Mouse (Mus musculus) kidney, postnatal 14 days (tissue): ENCODE data around the gene Acyp2.
"Not testable (repeated sequence)": the region's sequence is repeated elsewhere in the genome, so short reads cannot be mapped to it uniquely, and the experiment has no call there.

Experiments
- DNase-seq: peaks from one replicate; pipeline ENCODE4 v3.0.0; 2022; ENCODE audit warnings: mixed read lengths

The Acyp2 gene

DNA sequence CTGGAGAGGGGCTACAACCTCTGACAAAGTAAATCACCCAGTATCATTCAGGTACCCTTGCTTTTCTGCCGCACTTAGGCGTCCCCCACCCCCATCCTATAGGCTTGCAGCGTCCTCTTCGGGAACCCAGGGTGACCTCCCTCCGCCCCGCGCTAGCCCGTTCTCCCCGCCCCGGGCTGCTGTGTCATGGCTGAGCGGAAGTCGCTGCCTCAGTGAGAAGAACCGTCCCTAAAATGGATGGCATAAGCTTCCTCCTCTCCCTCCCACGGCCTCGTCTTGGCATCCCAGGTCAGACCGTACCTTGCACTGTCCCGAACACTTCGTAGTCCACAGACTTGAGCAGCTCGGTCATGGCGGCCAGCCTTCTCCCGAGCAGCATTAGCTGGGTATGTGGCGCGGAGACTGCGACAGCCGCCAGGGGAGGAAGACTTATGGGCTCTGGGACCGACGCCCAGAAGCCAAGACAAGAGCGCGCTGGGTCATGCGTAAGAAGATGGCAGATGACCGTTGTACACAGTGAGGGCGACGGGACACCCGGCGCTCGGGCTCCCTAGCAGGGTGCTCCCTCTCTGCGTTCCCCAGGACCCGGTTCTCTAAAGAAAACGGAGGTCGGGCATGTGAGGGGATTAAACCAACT is at the start of gene Acyp2:
Acyp2 (minus strand) TSS at position 587 of the 637 bp plus-strand sequence.
- DNase-seq: peak; percentile 90

DNA sequence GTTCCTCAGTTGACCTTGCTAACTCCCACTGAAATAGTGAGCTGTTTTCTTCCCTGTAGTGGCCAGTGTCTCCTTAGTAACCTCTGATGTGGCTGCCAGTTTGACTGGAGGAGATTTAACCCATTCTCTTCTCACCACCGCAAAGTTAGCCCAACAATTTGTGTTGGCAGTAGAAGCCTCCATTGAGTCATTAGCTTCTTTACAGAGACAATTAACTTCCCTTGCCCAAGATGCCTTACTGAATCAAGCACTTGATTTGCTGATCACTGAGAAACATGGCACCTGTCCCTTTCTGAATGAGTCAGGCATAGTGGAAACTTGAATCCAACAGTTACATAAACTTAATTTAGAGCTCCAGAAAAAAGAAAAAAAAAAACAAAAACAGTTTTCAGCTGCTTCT is 40.0 kb upstream of the Acyp2 start:
- no peak for DNase-seq

DNA sequence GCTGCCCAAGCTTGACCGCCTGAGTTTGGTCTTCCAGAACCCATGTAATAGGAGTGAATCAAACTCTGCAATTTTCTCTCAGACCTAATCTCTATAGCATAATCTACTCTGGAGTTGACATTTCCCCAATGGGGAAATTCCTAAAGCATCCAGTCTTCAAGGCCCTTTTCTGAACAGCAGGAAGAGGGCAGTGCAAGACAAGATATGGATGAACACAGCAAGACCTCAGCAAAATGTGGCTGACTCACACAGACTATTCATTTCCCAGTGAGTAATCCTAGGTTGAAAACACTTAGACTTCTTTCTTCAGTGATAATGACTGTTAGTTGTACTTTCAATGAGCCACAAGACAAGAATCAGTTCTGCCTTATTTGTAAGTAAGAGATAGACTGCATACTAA is 26.7 kb upstream of the Acyp2 start:
- DNase-seq: peak; percentile 41

DNA sequence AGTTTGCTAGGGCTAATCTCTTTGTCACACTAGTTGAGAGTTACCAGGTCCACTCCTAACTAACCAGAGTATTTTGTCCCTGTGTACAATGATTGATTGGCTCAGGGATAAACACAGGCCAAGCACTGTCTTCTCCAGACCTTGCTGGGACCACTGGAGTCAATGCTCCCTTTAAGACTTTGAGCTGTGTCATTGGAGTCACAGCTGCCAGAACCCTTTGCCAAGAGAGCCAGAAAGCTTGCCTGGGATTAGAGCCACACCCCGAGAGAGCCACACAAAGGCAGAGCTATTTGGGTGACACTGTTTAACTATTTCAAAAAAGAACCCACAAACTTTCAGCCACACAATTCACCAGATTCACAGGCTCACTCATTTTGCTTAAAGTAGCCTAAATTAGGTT is 23.3 kb upstream of the Acyp2 start:
- DNase-seq: no peak

DNA sequence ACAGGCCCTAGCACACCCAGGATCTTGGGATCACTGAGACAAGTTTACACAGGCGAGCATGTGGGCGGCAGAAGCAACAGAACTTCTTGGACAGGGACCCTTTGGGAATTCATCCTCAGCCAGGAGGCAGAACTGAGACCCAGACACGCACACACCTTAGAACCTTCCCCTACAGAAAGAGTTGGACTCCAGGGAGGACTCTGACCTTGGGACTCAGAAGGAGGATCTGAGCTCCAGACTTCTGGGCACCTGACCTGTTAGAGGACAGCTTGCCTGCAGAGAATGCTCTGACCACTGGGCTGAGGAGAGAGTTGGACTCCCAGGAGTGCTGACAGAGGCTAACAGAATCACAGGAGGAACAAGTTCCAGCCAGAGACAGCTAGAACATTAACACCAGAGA is 13.6 kb upstream of the Acyp2 start:
- DNase-seq: peak; percentile 58

DNA sequence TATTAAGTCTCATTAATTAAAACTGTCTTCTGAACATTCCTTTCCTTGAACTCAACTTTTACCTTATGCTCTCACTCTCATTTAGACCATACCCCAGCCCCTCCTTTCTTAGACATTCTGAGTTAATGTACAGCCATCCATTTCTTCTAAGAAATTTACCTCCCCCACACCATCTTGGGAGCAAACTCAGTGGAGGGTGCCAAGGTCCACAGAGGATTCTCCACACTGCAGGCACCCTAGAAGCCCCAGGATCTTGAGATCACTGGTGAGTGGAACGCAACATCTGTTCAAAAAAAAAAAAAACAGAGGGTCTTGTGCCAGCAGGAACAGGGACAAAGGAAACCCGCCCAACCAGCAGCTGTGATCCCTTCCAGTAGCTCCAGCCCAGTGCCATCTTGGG is 13.2 kb upstream of the Acyp2 start:
- peak; percentile 50 for DNase-seq

DNA sequence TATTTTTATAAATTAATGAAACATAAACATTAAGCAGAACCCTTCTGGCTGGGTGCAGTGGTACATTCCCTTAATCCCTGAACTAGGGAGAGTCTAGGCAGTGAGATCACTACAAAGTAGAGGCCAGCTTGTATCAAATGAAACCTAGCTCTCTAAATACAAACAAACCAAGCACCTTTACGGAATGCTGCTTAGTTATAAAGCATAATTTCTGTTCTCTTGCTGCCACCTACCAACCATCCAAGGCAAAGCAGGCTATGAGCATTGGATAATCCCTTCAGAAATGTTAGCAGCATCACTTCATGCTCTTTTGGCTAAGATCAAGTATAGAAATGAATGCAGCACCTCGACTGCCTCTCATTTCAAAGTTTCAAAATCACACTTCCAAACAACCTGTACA is 7.7 kb upstream of the Acyp2 start:
- peak; percentile 55 for DNase-seq

DNA sequence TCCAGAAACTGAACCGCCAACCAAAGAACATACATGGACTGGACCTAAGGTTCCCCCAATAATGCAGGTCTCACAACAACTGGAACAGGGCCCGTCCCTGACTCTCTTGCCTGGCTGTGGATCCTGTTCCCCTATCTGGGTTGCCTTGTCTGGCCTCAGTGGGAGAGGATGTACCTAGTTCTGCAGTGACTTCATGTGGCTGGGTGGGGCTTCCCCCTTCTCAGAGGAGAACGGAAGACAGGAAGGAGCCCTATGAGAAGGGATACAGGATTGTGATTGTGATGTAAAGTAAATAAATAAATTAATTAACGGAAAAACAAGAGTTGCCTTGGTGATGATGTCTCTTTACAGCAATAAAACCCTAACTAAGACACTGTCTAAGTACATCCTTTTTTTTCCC is 6.7 kb upstream of the Acyp2 start:
- DNase-seq: no peak

DNA sequence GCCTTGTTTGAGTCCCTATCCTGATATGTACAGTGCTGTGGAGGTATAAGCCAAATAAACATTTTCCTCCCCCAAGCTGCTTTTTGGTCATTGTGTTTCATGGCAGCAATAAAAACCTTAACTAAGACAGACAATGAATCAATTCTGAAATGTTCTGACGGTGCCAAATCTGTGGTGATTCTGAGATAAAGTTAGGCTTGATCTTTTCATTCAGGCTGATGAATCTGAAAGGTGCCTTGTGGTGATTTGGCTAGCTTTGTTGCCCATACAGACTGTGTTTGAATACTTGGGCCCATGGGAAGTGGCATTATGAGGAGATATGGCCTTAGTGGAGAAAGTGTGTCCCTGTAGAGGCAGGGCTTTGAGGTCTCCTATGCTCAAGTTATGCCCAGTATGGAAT is 1.0 kb upstream of the Acyp2 start:
- DNase-seq: no peak

DNA sequence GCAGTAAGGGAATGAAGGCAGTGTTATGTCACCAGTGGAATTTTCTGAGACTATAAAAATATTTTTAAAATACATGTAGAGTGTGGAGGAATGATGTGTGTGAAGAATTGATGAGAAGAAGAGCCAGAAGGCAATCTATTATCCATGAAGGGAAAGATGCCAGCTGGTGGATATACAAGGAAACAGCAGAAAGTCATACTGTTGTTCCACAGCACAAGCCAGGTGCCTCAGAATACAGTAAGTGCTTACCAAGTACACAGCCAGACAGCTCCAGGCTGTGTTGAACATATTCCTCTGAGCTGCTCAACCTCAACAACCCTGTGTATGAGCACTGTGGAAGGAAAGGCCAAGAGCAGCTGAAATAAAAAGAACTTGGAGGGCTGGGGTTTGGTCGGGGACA is 13.7 kb downstream of the Acyp2 start:
- DNase-seq: no peak

DNA sequence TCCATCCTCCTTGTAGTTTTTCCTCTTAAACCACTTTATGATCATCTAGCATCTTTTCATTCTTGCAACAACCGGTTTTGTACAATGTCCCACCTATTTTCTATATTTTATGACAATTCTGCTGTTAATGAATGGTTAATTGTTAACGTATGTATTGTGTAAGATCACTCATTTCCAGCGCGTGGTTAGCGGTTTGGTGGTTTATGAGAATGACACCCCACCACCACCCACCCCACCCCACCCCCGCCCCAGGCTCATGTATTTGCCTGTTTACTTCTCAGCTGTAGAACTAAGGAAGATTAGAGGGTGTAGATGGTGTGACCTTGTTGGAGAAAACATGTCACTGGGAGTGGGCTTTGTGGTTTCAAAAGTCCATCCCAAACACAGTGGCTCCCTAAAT is 18.9 kb downstream of the Acyp2 start:
- no peak for DNase-seq

DNA sequence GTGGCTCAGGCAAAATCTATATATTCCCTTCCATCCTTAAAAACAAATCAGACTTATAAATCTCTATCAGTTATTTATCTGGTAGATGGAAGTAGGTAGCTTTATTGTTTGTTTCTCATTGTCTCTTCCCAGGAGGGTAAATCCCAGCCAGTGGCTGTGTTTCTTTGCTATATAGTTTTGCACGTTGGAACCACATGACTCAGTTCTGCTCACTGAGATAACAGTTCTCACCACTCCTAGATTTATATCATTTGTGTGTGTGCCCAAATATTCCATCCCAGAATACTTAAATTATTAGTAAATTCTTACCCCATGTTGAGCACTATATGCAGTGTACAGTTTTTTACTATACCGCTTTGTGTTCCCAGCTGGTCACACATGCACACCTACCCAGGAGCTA is 26.2 kb downstream of the Acyp2 start:
- no peak for DNase-seq

DNA sequence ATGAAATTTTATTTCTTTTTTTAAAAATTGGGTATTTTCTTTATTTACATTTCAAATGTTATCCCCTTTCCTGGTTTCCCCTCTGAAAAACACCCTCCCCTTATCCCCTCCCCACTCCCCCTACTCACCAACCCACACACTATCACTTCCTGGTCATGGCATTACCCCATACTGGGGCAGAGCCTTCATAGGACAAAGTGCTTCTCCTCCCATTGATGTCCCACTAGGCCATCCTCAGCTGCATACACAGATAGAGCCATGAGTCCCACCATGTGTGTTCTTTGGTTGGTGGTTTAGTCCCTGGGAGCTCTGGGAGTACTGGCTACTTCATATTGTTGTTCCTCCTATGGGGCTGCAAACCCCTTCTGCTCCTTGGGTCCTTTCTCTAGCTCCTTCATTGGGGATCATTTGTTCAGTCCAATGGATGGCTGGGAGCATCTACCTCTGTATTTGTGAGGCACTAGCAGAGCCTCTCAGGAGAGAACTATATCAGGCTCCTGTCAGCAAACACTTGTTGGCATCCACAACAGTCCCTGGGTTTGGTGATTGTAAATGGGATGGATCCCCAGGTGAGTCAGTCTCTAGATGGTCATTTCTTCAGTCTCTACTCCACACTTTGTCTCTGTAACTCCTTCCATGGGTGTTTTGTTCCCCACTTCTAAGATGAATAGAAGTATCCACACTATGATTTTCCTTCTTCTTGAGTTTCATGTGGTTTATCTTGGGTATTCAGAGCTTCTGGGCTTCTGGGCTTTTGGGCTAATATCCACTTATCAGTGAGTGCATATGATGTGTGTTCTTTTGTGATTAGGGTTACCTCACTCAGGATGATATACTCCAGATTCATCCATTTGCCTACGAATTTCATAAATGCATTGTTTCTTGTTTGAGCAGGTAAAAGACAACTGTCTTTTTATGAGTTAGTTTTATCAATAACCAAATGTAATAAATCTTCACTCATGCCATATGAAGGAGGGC is 27.7 kb downstream of the Acyp2 start:
- DNase-seq: not testable (repeated sequence)

DNA sequence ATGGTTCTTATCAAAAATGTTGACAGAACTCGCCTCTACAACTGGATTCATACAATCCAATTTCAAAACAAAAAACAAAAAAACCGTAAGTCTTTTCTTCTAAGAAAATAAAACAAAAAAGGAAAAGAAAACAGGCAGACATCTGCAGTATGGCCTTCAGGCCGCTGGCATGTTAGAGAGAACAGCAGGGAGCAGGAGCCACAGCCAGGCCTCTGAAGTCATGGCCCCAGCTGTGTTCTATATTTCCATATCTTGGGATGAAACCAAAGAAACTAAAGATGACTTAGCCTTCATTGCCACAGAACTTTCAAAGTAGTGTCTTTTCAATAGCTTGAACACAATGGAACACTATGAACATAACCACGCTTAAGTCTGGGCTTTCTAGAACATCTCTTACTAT is 31.2 kb downstream of the Acyp2 start:
- no peak for DNase-seq

DNA sequence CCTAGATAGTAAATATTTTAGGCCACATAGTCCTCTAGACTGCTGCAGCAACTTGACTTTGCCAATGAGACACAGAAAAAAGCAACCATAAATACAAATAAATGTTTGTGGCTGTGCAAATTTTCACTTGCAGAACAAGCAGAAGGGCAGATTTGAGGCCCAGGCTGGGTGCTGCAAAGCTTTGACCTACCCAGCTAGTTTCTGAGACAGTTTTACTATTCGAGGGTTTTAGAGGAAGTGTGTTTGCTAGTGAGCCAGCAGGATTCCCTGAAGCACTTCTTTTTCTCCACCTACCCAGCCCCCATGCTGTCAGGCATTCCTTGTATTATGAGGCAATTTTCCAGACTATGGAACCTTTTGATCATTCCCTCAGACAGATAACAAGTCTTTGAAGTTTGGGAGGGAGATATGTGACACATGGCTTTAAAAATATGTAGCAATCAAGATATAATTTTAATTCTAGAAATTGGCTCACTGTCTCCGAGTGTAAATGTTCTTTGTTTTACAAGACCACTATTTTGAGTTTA is 31.8 kb downstream of the Acyp2 start:
- DNase-seq: peak; percentile 7

DNA sequence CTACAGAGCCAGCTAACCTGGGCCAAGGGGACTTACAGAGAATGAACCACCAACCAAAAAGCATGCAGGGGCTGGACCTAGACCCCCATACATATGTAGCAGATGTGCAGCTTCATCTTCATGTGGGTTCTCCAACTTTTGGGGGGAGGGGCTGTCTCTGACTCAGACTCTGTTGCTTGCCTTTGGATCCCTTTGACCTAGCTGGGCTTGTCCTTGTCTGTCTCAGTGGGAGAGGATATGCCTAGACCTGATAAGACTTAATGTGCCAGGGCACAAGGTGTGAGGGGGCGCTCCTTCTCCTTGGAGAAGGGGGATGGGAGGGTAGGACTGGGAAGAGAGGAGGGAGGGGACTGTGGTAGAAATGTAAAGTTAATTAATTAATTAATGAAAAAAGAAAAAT is 33.4 kb downstream of the Acyp2 start:
- DNase-seq: no peak

DNA sequence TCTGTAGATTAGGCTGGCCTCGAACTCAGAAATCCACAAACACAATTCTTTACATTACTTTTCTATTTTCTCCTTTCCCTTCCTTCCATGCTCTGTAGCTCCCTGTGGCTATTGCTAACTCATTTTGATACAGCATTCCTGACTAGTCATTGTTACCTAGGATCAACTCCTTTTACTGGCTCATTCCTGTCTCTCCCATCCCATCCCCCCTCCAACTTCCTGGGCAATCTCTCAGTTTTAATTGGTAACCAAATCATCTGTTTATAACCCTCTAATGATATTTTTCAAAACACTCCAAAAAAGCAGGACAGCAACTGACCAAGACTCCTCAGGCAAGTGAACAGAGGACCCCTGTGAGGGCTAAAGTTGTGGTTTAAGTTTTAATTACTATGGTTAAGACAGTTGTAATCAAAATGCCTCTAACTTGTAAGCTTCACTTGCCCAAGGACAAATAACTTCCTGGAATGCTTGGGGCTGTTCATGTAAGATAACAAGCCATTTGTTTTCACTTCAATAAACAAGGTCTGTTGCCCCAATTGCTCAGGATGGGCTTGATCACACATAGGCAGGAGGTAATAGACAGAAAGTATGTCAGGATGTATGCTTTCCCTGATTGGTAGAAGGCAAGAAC is 35.4 kb downstream of the Acyp2 start:
- no peak for DNase-seq

DNA sequence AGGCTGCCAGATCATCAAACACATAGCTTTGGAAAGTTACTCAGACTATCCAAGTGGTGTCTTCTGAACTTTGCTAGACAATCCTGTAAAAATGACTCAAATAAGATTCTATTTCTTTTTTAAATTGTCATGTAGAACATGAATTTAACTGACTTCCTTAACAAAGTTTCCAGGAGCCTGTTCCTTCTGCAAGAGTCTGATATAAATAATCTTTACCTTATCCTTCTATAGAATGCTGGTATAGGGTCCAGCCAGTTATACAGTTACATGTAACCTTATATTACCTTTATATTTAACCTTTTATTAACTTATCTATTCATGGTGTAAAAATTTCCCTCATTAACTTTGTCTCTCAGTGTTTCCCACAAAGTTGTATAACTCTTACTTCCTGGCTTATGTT is 36.7 kb downstream of the Acyp2 start:
- no peak for DNase-seq

DNA sequence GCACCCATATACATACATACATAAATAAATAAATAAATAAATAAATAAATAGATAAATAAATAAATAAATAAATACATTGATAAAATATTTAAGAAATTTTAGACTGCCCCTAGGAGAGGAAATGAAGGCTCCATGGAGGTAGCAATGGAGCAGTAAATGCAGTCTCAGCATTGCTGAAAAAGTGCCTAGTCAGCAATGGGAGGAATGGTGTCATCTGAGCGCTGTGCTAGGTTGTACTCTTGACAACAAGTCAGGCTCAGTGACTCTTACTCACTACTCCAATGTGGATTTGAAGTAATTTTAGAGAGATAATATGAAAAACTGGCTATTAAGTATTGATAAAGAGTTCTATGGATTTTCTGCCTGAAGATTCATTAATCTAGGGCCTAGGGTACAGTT is 40.1 kb downstream of the Acyp2 start:
- DNase-seq: no peak

DNA sequence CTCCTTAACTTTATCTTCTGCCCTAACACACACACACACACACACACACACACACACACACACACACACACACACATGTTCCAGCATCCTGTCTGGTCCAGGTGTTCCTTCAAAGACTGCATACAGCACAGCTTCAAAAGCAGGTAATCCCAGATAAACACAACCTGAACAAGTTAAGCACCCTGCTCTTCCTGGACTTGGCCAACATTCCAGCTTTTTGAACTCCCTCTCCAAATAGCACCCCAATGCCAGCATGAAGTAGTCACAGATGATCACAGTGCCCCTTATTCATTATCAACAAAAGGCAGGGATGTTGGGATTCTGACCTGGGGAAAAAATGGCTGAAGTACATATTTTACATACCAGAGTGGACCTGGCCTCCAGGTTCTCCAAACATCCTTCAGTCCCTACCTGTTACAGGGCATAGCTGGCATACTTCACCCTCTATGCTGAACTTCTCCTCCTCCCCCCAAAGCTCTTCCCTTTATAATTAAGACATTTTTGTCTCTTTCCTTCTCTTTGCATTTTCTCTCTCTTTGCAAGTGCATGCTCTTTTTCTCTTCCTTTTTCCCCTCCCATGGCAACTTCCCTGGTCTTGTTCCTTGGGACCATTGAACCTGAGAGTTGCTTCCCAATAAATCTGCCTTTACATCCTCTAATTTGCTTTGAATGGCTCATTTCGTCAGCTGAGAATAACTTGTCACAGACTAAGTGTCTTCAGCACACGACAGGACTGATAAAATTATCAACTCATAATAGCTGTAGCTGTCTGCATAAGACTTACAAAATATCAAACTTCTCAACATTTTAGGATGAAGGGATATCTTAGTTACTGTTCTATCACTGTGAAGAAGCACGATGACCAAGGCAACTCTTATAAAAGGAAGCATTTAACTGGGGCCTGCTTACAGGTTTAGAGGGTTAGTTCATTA is 41.5 kb downstream of the Acyp2 start:
- DNase-seq: no peak

DNA sequence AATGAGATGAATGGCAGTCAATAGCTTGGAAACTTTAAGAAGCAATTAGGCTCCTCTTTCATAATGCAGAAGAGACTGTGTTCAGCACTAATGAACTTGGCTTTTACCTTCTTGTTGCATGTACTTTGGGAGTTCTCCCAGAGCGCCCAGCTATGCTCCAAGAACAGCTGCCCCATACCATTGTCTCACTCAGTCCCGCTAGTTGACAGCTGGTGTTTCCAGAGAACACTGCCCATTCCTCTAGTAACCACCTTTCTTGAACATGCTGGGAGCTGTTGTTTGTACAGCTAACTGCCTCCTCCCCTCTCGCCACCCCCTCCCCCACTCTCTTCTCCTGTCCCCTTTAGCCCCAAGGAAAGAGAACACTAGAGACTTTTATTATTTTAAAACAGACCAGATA is 52.1 kb downstream of the Acyp2 start:
- no peak for DNase-seq

DNA sequence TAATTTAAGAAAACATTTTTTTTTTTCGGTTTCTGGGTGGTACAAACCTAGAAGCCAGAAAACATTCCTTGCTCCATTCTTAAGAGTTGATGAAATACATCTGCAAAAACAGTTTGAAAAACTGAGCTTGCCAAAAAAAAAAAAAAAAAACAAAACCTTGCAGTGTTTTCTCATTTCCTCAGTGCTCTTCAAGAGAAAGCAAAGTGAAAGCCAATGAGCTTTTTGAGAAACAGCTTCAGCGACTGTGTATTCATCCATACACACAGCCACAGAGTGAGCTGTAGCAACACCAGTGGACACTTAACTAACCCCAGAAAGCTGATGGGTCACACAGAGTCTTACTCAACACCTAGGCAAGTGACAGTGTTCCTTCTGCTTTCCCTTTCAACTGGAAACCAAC is 69.4 kb downstream of the Acyp2 start:
- no peak for DNase-seq

DNA sequence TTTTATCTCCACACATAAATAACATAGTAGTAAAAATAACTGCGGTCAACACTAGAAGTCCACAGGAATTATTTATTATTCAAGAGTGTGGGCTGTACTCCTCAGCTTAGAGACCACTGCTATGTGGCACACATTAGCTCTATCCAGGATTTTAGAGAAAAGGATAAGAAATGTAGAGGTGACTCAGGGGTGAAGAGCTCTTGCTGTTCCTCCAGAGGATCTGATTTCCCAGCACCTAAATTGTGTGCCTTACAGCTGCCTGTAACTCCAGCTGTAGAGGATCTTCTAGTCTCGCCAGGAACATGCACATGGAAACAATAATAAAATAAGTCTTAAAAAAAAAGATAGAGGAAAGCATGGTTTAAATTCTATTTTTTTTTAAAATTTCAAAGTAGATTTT is 70.5 kb downstream of the Acyp2 start:
- no peak for DNase-seq
